Mouse (Mus musculus) heart, embryonic 11.5 days (tissue): ENCODE measurements around the gene Lypd1. TPM values are rescaled to one million over a fixed set of nuclear protein-coding genes. Genes with fewer than 3 reads are reported as not detected.
A peak's percentile ranks its signal among the peaks of the same experiment; 100 is the strongest.

Experiments
- ATAC-seq: fragments of 200-750 bp; cut with Nextera tagmentation; replicated peaks from 2 replicates; pipeline ENCODE4 v1.8.0; 2017; ENCODE audit warnings: moderate library complexity; ENCODE audit not compliant: insufficient number of reproducible peaks, low FRiP score, low TSS enrichment
- H3K27ac ChIP-seq: fragments of 300-500 bp; sonication (generic); 2 replicates; pipeline ENCODE4 v1.5.1; 2014; ENCODE audit warnings: mild to moderate bottlenecking, low read depth, low read length
- H3K27me3 ChIP-seq: fragments of 300-500 bp; sonication (generic); 2 replicates; pipeline ENCODE4 v1.6.1; 2014; ENCODE audit warnings: mild to moderate bottlenecking, low read length, mixed read lengths; ENCODE audit not compliant: control insufficient read depth, insufficient read depth
- H3K36me3 ChIP-seq: fragments of 300-500 bp; sonication (generic); 2 replicates; pipeline ENCODE4 v1.6.1; 2014; ENCODE audit warnings: mild to moderate bottlenecking, low read length, moderate library complexity, mixed read lengths; ENCODE audit not compliant: control insufficient read depth, insufficient read depth
- H3K4me1 ChIP-seq: fragments of 300-500 bp; sonication (generic); 2 replicates; pipeline ENCODE4 v1.6.1; 2014; ENCODE audit warnings: low read length; ENCODE audit not compliant: control insufficient read depth, insufficient read depth
- H3K4me2 ChIP-seq: fragments of 300-500 bp; sonication (generic); 2 replicates; pipeline ENCODE4 v1.6.1; 2014; ENCODE audit warnings: mild to moderate bottlenecking, moderate library complexity
- H3K4me3 ChIP-seq: fragments of 300-500 bp; sonication (generic); 2 replicates; pipeline ENCODE4 v1.5.1; 2014; ENCODE audit warnings: low read depth, low read length
- H3K9ac ChIP-seq: fragments of 300-500 bp; sonication (generic); 2 replicates; pipeline ENCODE4 v1.6.1; 2014; ENCODE audit warnings: mild to moderate bottlenecking, low read depth, low read length, moderate library complexity
- H3K9me3 ChIP-seq: fragments of 300-500 bp; sonication (generic); replicated peaks from 2 replicates; pipeline ENCODE4 v1.6.1; 2016; ENCODE audit warnings: low read length; ENCODE audit not compliant: control insufficient read depth
- WGBS: fragments of 180-500 bp; shearing (Covaris S2); extraction: QIAGEN DNeasy Blood & Tissue Kit; methylation state at CpG from one replicate; pipeline ENCODE4 v1.1.7; 2014; ENCODE audit not compliant: insufficient replicate concordance; 5-methylcytosine and 5-hydroxymethylcytosine counted together
- polyA plus RNA-seq: library from polyadenylated mRNA; unstranded; fragments of >200 nt; fragmentation: Nextera tagmentation; extraction: Ambion mirVana; gene quantifications from 2 replicates; pipeline ENCODE4 v1.2.1, GENCODE M21; 2014

Lypd1 gene
- polyA plus RNA-seq, 1 experiment from 2014 or later, result 1.1 TPM

GRCm38 (mm10) chr1:125911901-125912445 is 928 bp downstream of the Lypd1 start:
- H3K36me3 ChIP-seq, result no peaks in the 10 kb centered on the region
- peak overlapping the region; percentile 53 for H3K4me3 ChIP-seq
- no peaks in the 10 kb centered on the region for H3K9me3 ChIP-seq
- under 1% methylated on average over 42 of the region's 43 CpGs for WGBS
- ATAC-seq, result peak; percentile 20; the same call in 1 of the 2 replicates
- H3K27me3 ChIP-seq, result peaks cover 34% of the 10 kb centered on the region
- H3K4me2 ChIP-seq, result peak overlapping the region; percentile 96
- H3K4me1 ChIP-seq, result peaks cover 17% of the 10 kb centered on the region
- no peak overlapping the region for H3K27ac ChIP-seq
- peak overlapping the region; percentile 49; the same call in 1 of the 2 replicates for H3K9ac ChIP-seq

- Histone ChIP-seq H3K36me3 (no peaks in the 10 kb centered on the region), H3K4me1 (peaks cover 17% of the 10 kb centered on the region), H3K27ac (no peak overlapping the region), H3K27me3 (peaks cover 34% of the 10 kb centered on the region), H3K4me3 (peak overlapping the region; percentile 53), H3K9me3 (no peaks in the 10 kb centered on the region), H3K9ac (peak overlapping the region; percentile 49; the same call in 1 of the 2 replicates), H3K4me2 (peak overlapping the region; percentile 96)
- 1% methylated on average over 35 of the region's 35 CpGs for WGBS
- ATAC-seq, result peak; percentile 46; the same call in 1 of the 2 replicates
These were observed 1.5 kb downstream of the Lypd1 start for GRCm38 (mm10) chr1:125911337-125911900.

- peak overlapping the region; percentile 53 for H3K4me3 ChIP-seq
- peaks cover 34% of the 10 kb centered on the region for H3K27me3 ChIP-seq
- no peaks in the 10 kb centered on the region for H3K9me3 ChIP-seq
- H3K27ac ChIP-seq, result no peak overlapping the region
- ATAC-seq, result 0 out of 2 replicates have a peak, but pooled peaks have one; percentile 29
- H3K36me3 ChIP-seq, result no peaks in the 10 kb centered on the region
- no peak overlapping the region for H3K9ac ChIP-seq
- H3K4me1 ChIP-seq, result peaks cover 17% of the 10 kb centered on the region
- H3K4me2 ChIP-seq, result peak overlapping the region; percentile 96
- 4% methylated on average over 9 of the region's 9 CpGs for WGBS
These were observed 2.0 kb downstream of the Lypd1 start for GRCm38 (mm10) chr1:125910871-125911265.

- H3K27me3 ChIP-seq, result peaks cover 31% of the 10 kb centered on the region
- peak overlapping the region; percentile 96 for H3K4me2 ChIP-seq
- no peaks in the 10 kb centered on the region for H3K36me3 ChIP-seq
- no peak overlapping the region for H3K27ac ChIP-seq
- ATAC-seq, result no peak; the same call in 1 of the 2 replicates
- H3K9me3 ChIP-seq, result no peaks in the 10 kb centered on the region
- H3K9ac ChIP-seq, result no peak overlapping the region
- 11% methylated on average over 14 of the region's 14 CpGs for WGBS
- H3K4me1 ChIP-seq, result peaks cover 17% of the 10 kb centered on the region
- peak overlapping the region; percentile 53; the same call in 1 of the 2 replicates for H3K4me3 ChIP-seq
These were observed 2.6 kb downstream of the Lypd1 start for GRCm38 (mm10) chr1:125910211-125910870.

- H3K4me2 ChIP-seq, result no peak overlapping the region
- no peak overlapping the region for H3K9ac ChIP-seq
- H3K9me3 ChIP-seq, result no peaks in the 10 kb centered on the region
- 84% methylated on average over 9 of the region's 9 CpGs for WGBS
- H3K36me3 ChIP-seq, result no peaks in the 10 kb centered on the region
- H3K4me1 ChIP-seq, result no peaks in the 10 kb centered on the region
- no peak overlapping the region for H3K27ac ChIP-seq
- H3K27me3 ChIP-seq, result no peaks in the 10 kb centered on the region
- no peak for ATAC-seq
- H3K4me3 ChIP-seq, result no peak overlapping the region
These were observed 19.7 kb downstream of the Lypd1 start for GRCm38 (mm10) chr1:125893158-125893557.

GRCm38 (mm10) chr1:125870056-125870455 is 42.8 kb downstream of the Lypd1 start:
- Histone ChIP-seq H3K36me3 (no peaks in the 10 kb centered on the region), H3K27me3 (no peaks in the 10 kb centered on the region), H3K9ac (no peak overlapping the region), H3K9me3 (no peaks in the 10 kb centered on the region), H3K4me1 (no peaks in the 10 kb centered on the region), H3K27ac (no peak overlapping the region), H3K4me2 (no peak overlapping the region), H3K4me3 (no peak overlapping the region)
- ATAC-seq, result no peak
- WGBS, result 44% methylated on average over 7 of the region's 7 CpGs

GRCm38 (mm10) chr1:125858631-125859030 is 54.3 kb downstream of the Lypd1 start:
- Histone ChIP-seq H3K4me2 (no peak overlapping the region), H3K9me3 (no peaks in the 10 kb centered on the region), H3K27ac (no peak overlapping the region), H3K9ac (no peak overlapping the region), H3K36me3 (no peaks in the 10 kb centered on the region), H3K27me3 (no peaks in the 10 kb centered on the region), H3K4me3 (no peak overlapping the region), H3K4me1 (no peaks in the 10 kb centered on the region)
- 75% methylated on average over 5 of the region's 5 CpGs for WGBS
- ATAC-seq, result no peak

- no peak overlapping the region for H3K9ac ChIP-seq
- H3K36me3 ChIP-seq, result no peaks in the 10 kb centered on the region
- no peak overlapping the region for H3K4me3 ChIP-seq
- no peak for ATAC-seq
- H3K27me3 ChIP-seq, result no peaks in the 10 kb centered on the region
- H3K27ac ChIP-seq, result no peak overlapping the region
- no peak overlapping the region for H3K4me2 ChIP-seq
- H3K4me1 ChIP-seq, result no peaks in the 10 kb centered on the region
- H3K9me3 ChIP-seq, result no peaks in the 10 kb centered on the region
- 30% methylated on average over 5 of the region's 5 CpGs for WGBS
These were observed 58.3 kb downstream of the Lypd1 start for GRCm38 (mm10) chr1:125854646-125855045.
